Mouse (Mus musculus) MEL (cell line): ENCODE measurements around the gene Itpr2.

ENCODE experiments used
- CTCF ChIP-seq, 3 experiments: IDR thresholded peaks in 2 of 3; conservative IDR thresholded peaks in 1 of 3; 2 replicates each; pipeline ENCODE4 v1.5.1; 2011 to 2012; ENCODE audit warnings: low read length in 3 of 3, low read depth in 2 of 3, mild to moderate bottlenecking in 2 of 3, improper control_type of control experiment in 1 of 3, inconsistent platforms in 1 of 3, mixed read lengths in 1 of 3, moderate library complexity in 1 of 3; ENCODE audit not compliant: control insufficient read depth in 1 of 3, insufficient read depth in 1 of 3, poor library complexity in 1 of 3, severe bottlenecking in 1 of 3
- EP300 ChIP-seq, 2 experiments: IDR thresholded peaks; 2 replicates each; pipeline ENCODE4 v1.6.1; 2011; ENCODE audit warnings: improper control_type of control experiment in 2 of 2, low read length in 2 of 2, low read depth in 1 of 2, mild to moderate bottlenecking in 1 of 2
- ETS1 ChIP-seq: IDR thresholded peaks from 2 replicates; pipeline ENCODE4 v1.6.1; 2012; ENCODE audit warnings: low read depth, mild to moderate bottlenecking, inconsistent platforms, low read length, improper control_type of control experiment, moderate library complexity
- GABPA ChIP-seq: IDR thresholded peaks from 2 replicates; pipeline ENCODE4 v1.6.1; 2012; ENCODE audit warnings: low read depth, mild to moderate bottlenecking, inconsistent platforms, low read length, improper control_type of control experiment, moderate library complexity
- NRF1 ChIP-seq: IDR thresholded peaks from 2 replicates; pipeline ENCODE4 v1.6.1; 2014; ENCODE audit warnings: low read depth, mild to moderate bottlenecking, inconsistent platforms, low read length, improper control_type of control experiment, moderate library complexity; ENCODE audit not compliant: poor library complexity, insufficient read depth, severe bottlenecking
- POLR2A ChIP-seq, 2 experiments: IDR thresholded peaks; 2 replicates each; pipeline ENCODE4 v1.6.1; 2011 to 2012; ENCODE audit warnings: low read length in 2 of 2, mild to moderate bottlenecking in 2 of 2, control low read depth in 1 of 2, improper control_type of control experiment in 1 of 2, low read depth in 1 of 2, moderate library complexity in 1 of 2; ENCODE audit not compliant: control insufficient read depth in 1 of 2, insufficient read depth in 1 of 2, poor library complexity in 1 of 2
- POLR2AphosphoS5 ChIP-seq: IDR thresholded peaks from 2 replicates; pipeline ENCODE4 v1.6.1; 2012; ENCODE audit warnings: low read depth, borderline replicate concordance, mild to moderate bottlenecking, inconsistent platforms, low read length, moderate library complexity, mixed read lengths
- USF1 ChIP-seq: IDR thresholded peaks from 2 replicates; pipeline ENCODE4 v1.6.1; 2014; ENCODE audit warnings: low read depth, mild to moderate bottlenecking, inconsistent platforms, low read length, improper control_type of control experiment, moderate library complexity
- USF2 ChIP-seq, 2 experiments: IDR thresholded peaks; 2 replicates each; pipeline ENCODE4 v1.6.1; 2011 to 2012; ENCODE audit warnings: improper control_type of control experiment in 2 of 2, low read length in 2 of 2, borderline replicate concordance in 1 of 2, inconsistent platforms in 1 of 2, low read depth in 1 of 2, mild to moderate bottlenecking in 1 of 2; ENCODE audit not compliant: insufficient read depth in 1 of 2
- ZC3H11A ChIP-seq: IDR thresholded peaks from 2 replicates; pipeline ENCODE4 v1.6.1; 2012; ENCODE audit warnings: low read depth, mild to moderate bottlenecking, inconsistent platforms, low read length, improper control_type of control experiment
- ZKSCAN1 ChIP-seq: IDR thresholded peaks from 2 replicates; pipeline ENCODE4 v1.6.1; 2012; ENCODE audit warnings: low read depth, mild to moderate bottlenecking, inconsistent platforms, low read length, improper control_type of control experiment, moderate library complexity

DNA sequence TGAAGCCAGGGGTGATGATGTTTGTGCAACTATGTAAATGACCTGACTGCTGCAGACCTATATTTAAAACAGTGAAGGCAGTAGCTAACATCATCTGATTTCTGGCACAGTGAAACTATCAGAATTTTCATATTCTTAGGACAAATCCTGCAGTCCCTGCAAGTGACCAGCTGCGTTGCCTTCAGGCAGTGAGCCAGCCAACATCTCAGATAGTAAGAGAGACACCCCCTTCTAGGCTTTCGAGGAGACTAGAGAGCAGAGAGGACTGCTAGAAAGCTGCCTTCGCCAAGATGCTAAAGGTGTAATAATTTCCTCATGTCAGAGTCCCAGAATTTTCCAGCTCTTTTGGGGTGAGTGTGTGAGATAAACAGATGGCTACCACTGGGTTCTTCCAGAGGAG is 388.0 kb downstream of the Itpr2 start:
- TF ChIP-seq CTCF (IDR thresholded peaks at IDR 0.05 in 2 of 3, conservative IDR thresholded peaks at IDR 0.05 in 1 of 3; ENCODE audit: control insufficient read depth in 1 of 3, insufficient read depth in 1 of 3, low read depth in 2 of 3, low read length in 3 of 3, poor library complexity in 1 of 3, severe bottlenecking in 1 of 3) (no peak), NRF1 (no peak), USF2 (IDR thresholded peaks at IDR 0.05; ENCODE audit: borderline replicate concordance in 1 of 2, insufficient read depth in 1 of 2, low read depth in 1 of 2, low read length in 2 of 2) (no peak), EP300 (IDR thresholded peaks at IDR 0.05; ENCODE audit: low read depth in 1 of 2, low read length in 2 of 2) (no peak), USF1 (no peak), POLR2A (IDR thresholded peaks at IDR 0.05; ENCODE audit: control insufficient read depth in 1 of 2, insufficient read depth in 1 of 2, low read depth in 1 of 2, low read length in 2 of 2, poor library complexity in 1 of 2) (no peak), POLR2AphosphoS5 (no peak), GABPA (no peak), ETS1 (no peak), ZKSCAN1 (no peak), ZC3H11A (no peak)
